Mouse (Mus musculus): Measurements from ENCODE around the gene Gpatch8. TPM values are rescaled to one million over a fixed set of nuclear protein-coding genes. Genes with fewer than 3 reads are reported as not detected.

The Gpatch8 gene
- polyA plus RNA-seq (2012): 1.1 and 1.4 TPM in 2 replicates

DNA sequence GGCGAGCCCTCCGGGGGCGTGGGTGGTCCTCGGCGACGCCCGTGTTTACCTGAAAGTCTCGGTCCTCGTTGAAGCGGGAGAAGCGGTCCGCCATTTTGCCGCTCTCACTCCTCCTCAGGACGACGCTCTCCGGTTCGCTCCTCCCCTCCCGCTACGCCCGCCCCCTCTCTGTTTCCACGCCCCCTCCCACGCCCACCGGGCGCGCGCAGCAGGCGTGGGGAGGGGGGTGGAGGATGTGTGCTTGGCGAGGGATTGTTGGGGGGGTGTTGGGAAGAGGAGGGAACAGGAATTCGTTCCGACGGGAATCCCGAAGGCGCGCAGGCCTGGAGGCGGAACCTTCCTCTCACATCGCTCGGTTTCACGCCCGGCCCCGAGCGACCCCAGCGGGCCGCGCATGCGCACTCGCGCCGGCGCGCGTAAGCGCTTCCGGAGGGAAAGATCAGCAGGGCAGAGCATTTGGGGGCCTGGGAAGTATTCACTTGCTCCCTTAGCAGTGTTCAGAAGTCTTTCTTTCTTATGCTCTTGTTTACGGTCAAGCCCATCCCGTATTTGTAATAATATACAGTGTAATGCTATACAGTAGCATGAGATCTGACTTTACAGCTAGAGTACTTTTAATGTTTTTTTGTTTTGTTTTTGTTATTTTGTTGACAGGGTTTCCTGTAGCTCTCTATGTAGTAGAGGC, at the start of gene Gpatch8:
Gpatch8 (minus strand) TSS at position 362 of the 685 bp plus-strand sequence.
- Histone ChIP-seq H3K4me3 (replicated peaks) (peak within 1 kb of the TSS; percentile 100), H3K36me3 (ENCODE audit: control insufficient read depth) (peaks cover 18% of the 10 kb centered on the region), H3K27me3 (ENCODE audit: control insufficient read depth) (no peaks in the 10 kb centered on the region), H3K4me1 (ENCODE audit: control insufficient read depth) (peaks cover 29% of the 10 kb centered on the region), H3K9me3 (ENCODE audit: control insufficient read depth, low read length) (no peaks in the 10 kb centered on the region)
- TF ChIP-seq GATA1 (IDR thresholded peaks at IDR 0.05; ENCODE audit: low read length): no peak
- no peak for TF ChIP-seq TAL1 (IDR thresholded peaks at IDR 0.05; ENCODE audit: low read length)

DNA sequence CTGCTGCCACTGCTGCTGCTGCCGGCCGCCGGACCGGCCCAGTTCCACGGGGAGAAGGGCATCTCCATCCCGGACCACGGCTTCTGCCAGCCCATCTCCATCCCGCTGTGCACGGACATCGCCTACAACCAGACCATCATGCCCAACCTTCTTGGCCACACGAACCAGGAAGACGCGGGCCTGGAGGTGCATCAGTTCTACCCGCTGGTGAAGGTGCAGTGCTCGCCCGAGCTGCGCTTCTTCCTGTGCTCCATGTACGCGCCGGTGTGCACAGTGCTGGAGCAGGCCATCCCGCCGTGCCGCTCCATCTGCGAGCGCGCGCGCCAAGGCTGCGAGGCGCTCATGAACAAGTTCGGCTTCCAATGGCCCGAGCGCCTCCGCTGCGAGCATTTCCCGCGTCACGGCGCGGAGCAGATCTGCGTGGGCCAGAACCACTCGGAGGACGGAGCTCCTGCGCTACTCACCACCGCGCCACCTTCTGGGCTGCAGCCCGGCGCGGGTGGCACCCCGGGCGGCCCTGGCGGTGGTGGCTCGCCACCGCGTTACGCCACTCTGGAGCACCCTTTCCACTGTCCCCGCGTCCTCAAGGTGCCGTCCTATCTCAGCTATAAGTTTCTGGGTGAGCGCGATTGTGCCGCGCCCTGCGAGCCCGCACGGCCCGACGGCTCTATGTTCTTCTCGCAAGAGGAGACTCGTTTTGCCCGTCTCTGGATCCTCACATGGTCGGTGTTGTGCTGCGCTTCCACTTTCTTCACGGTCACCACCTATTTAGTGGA, 48.8 kb upstream of the Gpatch8 start:
- Histone ChIP-seq H3K4me3 (replicated peaks) (peak overlapping the region; percentile 26), H3K36me3 (ENCODE audit: control insufficient read depth) (no peaks in the 10 kb centered on the region), H3K4me1 (ENCODE audit: control insufficient read depth) (no peaks in the 10 kb centered on the region), H3K9me3 (ENCODE audit: control insufficient read depth, low read length) (peaks cover 15% of the 10 kb centered on the region; the same call in 1 of the 2 replicates), H3K27me3 (ENCODE audit: control insufficient read depth) (peaks cover 90% of the 10 kb centered on the region)
- TF ChIP-seq TAL1 (IDR thresholded peaks at IDR 0.05; ENCODE audit: low read length): no peak
- no peak for TF ChIP-seq GATA1 (IDR thresholded peaks at IDR 0.05; ENCODE audit: low read length)

DNA sequence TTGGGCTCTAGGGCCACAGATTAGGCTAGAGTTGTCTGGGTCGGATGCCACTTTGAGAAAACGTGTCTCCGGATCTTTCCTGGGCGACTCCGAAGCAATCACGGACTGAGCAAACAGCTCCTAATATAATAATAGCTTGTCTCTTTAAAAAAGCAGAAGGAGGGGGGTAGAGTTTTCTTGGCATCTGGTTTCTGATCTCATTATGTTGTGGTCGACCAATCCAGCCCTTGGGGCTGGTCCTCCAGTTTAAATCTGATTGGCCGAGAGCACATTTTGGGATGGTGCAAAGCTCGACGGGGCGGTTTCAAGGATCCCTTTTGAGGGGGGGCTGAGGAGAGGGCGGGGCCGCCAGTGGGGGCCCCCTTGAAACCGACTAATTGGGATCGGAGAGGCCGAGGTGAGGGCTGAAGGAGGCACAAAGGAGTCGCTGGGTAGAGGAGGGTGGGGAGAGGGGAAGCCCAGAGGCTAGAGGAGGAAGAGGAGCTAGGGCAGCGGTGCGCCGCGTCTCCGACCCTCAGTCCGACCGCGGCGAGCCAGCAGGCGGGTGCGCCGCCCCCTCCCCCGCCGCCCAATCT, 47.9 kb upstream of the Gpatch8 start, which contains the start of gene Fzd2:
Fzd2 (plus strand) TSS at position 387 of the 575 bp plus-strand sequence.
- H3K9me3 ChIP-seq (ENCODE audit: control insufficient read depth, low read length): peaks cover 15% of the 10 kb centered on the region; the same call in 1 of the 2 replicates
- H3K27me3 ChIP-seq (ENCODE audit: control insufficient read depth): peaks cover 83% of the 10 kb centered on the region
- no peaks in the 10 kb centered on the region for H3K36me3 ChIP-seq (ENCODE audit: control insufficient read depth)
- peak within 1 kb of the TSS; percentile 26 for H3K4me3 ChIP-seq (replicated peaks)
- H3K4me1 ChIP-seq (ENCODE audit: control insufficient read depth): no peaks in the 10 kb centered on the region
- TF ChIP-seq TAL1 (IDR thresholded peaks at IDR 0.05; ENCODE audit: low read length): no peak
- TF ChIP-seq GATA1 (IDR thresholded peaks at IDR 0.05; ENCODE audit: low read length): no peak

DNA sequence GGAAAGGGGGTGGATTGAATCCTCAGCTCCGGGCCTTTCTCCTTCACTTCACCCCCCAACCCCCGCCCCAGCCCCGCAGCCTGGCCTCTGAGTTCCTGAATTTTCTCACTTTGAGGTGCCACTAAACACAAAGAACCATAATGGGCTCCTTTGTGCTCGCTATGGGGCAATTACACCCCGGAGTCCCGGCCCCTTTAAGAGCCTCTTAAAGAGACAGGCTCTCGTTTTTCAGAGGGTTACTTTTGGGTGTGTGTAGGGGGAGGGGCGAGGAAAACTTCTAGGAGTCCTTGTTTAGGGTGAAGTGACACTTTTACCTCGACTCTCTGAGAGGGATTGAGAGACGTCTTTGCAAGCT, 47.3 kb upstream of the Gpatch8 start:
- Histone ChIP-seq H3K36me3 (ENCODE audit: control insufficient read depth) (no peaks in the 10 kb centered on the region), H3K4me1 (ENCODE audit: control insufficient read depth) (no peaks in the 10 kb centered on the region), H3K9me3 (ENCODE audit: control insufficient read depth, low read length) (peaks cover 15% of the 10 kb centered on the region; the same call in 1 of the 2 replicates), H3K4me3 (replicated peaks) (no peak overlapping the region), H3K27me3 (ENCODE audit: control insufficient read depth) (peaks cover 77% of the 10 kb centered on the region)
- no peak for TF ChIP-seq TAL1 (IDR thresholded peaks at IDR 0.05; ENCODE audit: low read length)
- TF ChIP-seq GATA1 (IDR thresholded peaks at IDR 0.05; ENCODE audit: low read length): no peak

DNA sequence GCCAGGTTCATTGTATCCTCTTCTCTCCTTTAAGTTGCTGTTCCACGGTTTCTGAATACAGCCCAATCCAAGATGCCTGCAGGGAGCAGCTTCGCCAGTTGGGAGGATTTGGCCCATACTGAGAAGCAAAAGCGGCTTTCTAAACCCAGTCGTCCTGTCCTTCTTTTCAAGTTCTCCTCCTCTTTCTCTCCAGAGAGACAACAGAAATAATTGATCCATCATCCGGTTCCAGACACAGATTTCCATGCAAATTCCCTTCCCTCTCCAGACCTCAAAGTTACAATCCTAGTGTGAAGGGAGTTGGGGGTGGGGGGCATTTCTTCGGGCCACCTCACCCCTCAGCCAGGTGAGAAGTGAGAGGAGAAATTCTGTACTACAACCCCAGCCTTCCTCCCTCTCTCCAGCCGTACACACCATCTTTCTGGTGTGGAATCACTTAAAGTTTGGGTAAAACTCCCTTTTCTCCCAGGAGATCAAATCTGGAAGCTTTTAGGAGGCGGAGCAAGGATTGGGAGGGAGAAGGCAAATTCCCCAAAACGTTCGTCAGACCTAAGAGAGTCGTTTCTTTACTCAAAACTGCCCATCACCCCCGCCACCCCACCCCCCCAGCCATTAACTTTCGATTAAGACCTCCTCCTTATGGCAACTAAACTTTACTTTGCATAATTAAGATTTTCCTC, 46.8 kb upstream of the Gpatch8 start:
- TF ChIP-seq GATA1 (IDR thresholded peaks at IDR 0.05; ENCODE audit: low read length) (no peak), TAL1 (IDR thresholded peaks at IDR 0.05; ENCODE audit: low read length) (no peak)
- H3K4me3 ChIP-seq (replicated peaks): no peak overlapping the region
- no peaks in the 10 kb centered on the region for H3K36me3 ChIP-seq (ENCODE audit: control insufficient read depth)
- no peaks in the 10 kb centered on the region for H3K4me1 ChIP-seq (ENCODE audit: control insufficient read depth)
- H3K27me3 ChIP-seq (ENCODE audit: control insufficient read depth): peaks cover 71% of the 10 kb centered on the region
- peaks cover 15% of the 10 kb centered on the region; the same call in 1 of the 2 replicates for H3K9me3 ChIP-seq (ENCODE audit: control insufficient read depth, low read length)

DNA sequence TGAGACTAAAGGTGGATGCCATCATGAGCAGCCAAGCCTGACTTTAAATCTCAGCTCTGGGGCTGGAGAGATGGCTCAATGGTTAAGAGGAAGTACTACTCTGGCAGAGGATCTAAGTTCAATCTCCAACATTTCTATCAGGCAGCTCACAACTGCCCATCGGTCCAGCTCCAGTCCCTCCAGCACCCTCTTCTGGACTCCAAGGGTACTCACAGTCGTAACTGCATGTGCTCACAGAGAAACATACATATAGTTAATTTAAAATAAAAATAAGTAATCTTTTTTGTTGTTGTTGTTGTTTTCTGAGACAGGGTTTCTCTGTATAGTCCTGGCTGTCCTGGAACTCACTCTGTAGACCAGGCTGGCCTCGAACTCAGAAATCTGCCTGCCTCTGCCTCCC, 43.7 kb upstream of the Gpatch8 start:
- Histone ChIP-seq H3K4me3 (replicated peaks) (no peak overlapping the region), H3K27me3 (ENCODE audit: control insufficient read depth) (peaks cover 52% of the 10 kb centered on the region), H3K9me3 (ENCODE audit: control insufficient read depth, low read length) (peaks cover 3% of the 10 kb centered on the region; the same call in 1 of the 2 replicates), H3K36me3 (ENCODE audit: control insufficient read depth) (no peaks in the 10 kb centered on the region), H3K4me1 (ENCODE audit: control insufficient read depth) (no peaks in the 10 kb centered on the region)
- TF ChIP-seq TAL1 (IDR thresholded peaks at IDR 0.05; ENCODE audit: low read length): no peak

DNA sequence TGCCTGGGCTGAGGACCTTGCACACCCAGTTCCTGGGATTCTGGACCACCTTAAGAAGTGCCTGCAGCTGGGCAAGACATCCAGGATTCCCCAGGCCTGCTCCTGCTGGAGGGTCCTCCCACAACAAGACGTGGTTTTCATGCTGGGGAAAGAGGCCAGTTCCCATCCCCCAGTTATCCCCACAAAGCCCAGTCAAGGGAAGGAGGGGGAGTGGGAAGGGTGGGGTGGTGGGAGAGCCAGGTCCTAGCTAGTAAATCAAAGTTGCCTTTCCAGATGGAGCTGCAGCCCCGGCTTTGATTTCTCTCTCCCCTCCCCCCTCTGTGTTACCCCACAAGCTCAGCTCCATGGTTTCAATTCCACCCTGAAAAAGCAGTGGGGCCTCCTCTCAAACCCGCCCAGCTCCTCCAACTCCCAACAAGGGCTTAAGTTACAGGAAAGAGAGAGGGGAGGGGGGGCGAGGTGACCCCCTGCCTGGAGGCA, 39.2 kb upstream of the Gpatch8 start:
- no peaks in the 10 kb centered on the region for H3K36me3 ChIP-seq (ENCODE audit: control insufficient read depth)
- no peak overlapping the region for H3K4me3 ChIP-seq (replicated peaks)
- peaks cover 11% of the 10 kb centered on the region for H3K27me3 ChIP-seq (ENCODE audit: control insufficient read depth)
- no peaks in the 10 kb centered on the region for H3K9me3 ChIP-seq (ENCODE audit: control insufficient read depth, low read length)
- H3K4me1 ChIP-seq (ENCODE audit: control insufficient read depth): no peaks in the 10 kb centered on the region
- TF ChIP-seq GATA1 (IDR thresholded peaks at IDR 0.05; ENCODE audit: low read length) (no peak), TAL1 (IDR thresholded peaks at IDR 0.05; ENCODE audit: low read length) (no peak)

DNA sequence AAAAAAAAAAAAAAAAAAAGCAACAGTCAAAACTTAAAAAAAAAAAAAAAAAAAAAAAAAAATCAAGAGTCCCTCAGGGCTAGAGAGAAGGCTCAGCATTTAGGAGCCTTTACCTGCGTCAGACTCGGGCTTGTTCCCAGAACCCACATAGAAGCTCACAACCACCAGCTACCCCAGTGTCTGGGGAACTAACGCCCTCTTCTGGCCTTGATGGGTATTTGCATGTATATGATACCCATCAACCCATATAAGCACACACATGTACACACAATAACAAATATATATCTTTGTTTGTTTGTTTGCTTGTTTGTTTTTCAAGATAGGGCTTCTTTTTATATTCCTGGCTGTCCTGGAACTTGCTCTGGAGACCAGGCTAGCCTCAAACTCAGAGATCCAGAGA, 31.4 kb upstream of the Gpatch8 start:
- H3K27me3 ChIP-seq (ENCODE audit: control insufficient read depth): peaks cover 12% of the 10 kb centered on the region
- no peaks in the 10 kb centered on the region for H3K36me3 ChIP-seq (ENCODE audit: control insufficient read depth)
- no peaks in the 10 kb centered on the region for H3K4me1 ChIP-seq (ENCODE audit: control insufficient read depth)
- TF ChIP-seq TAL1 (IDR thresholded peaks at IDR 0.05; ENCODE audit: low read length) (no peak), GATA1 (IDR thresholded peaks at IDR 0.05; ENCODE audit: low read length) (no peak)
- peaks cover 4% of the 10 kb centered on the region for H3K9me3 ChIP-seq (ENCODE audit: control insufficient read depth, low read length)
- no peak overlapping the region for H3K4me3 ChIP-seq (replicated peaks)
